Mouse (Mus musculus) frontal cortex, postnatal 36 days (tissue): ENCODE results near the gene Opcml.

Experiments
- DNase-seq, 2 experiments: peaks; one replicate each; pipeline ENCODE4 v3.0.0; 2022; ENCODE audit warnings: low spot score in 2 of 2

Gene Opcml

DNA sequence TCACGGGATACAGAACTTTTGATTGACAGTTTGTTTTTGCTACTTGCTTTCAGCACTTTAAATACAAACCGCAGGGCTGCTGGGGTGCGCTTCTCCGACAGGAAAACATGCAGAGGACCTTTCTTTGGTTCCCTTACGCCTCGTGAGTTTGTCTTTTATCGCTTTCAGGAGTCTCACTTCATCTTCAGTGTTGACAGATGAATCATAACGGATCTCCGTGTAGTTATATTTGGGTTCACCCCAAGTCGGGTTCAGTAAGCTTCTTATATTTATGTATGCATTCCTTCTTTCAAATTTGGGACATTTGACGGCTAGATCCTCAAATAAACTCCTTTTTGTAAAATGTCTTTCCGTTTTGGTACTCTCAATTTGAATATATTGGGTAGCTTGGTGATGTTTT lies 632.8 kb downstream of the Opcml start:
- no peak for DNase-seq

DNA sequence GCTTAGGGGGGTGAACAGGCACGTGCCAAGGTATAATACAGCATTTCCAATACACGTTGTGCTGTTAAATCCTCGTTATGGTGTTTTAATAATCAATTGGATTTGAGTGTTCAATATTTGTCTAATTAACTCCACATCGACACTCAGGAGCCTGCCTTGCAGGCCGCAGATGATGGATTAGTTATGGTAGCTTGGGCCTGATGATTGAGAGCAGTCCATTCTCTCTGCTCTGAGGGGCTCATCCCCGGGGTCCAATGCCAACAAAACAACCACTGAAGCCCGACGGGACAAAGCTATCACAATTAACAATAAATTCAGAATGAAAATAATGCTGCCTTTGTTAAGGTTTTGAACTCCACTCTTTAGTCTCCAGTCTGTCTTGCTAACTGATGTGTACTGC lies 641.6 kb downstream of the Opcml start:
- DNase-seq, result no peak

DNA sequence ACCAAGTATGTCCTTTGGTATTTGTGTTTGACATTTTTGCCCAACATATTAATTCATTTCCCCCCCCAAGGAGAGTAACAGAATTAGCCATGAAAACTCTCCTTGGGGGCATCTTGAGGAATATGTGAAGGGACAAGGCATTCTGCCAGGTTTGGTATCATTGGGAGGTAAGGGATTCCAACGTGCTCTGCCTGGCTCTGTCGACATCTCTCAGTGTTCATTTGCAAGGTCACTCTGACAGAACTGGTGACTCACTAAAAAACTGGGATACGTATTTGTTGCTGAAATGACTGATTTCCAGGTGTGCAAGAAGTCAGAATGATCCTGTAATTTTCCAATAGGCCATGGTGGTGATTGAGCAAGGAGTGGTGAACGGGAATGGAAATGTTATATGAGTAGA lies 648.2 kb downstream of the Opcml start:
- DNase-seq, result no peak

DNA sequence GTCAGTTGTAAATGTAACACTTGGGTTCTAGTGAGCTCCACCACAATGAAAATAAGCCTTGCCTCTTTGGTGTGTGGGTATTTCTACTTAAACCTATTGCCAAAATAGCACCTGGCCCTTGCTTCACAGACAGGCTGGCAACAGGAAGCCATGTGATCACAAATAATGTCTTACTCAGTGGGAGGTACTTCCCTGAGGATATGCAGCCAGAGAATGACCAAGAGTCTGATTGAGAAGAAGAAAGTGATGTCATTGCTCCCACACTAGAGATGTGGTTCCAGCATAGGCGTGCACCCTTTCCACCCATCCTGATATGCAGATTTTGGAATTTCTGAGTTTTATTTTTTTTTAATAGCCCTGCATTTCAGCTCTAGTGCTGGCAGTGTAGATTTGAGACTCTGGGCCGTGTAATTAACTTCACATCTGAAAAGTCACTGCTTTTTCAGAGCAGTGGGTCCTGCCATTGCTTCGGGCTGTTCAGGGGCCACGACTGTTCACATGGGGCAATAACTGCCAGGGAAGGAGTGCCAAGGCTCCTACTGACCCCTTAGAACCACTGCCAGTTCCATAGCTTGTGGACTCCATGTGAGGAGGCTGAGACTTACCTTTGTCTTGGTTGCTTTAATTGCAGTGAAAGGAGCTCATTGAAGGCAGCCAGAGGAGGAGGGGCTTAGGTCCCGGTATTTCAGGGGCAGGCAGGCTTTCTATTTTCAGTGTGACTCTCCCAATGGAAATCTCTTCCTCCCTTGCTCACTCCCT lies 649.0 kb downstream of the Opcml start:
- DNase-seq, result no peak

DNA sequence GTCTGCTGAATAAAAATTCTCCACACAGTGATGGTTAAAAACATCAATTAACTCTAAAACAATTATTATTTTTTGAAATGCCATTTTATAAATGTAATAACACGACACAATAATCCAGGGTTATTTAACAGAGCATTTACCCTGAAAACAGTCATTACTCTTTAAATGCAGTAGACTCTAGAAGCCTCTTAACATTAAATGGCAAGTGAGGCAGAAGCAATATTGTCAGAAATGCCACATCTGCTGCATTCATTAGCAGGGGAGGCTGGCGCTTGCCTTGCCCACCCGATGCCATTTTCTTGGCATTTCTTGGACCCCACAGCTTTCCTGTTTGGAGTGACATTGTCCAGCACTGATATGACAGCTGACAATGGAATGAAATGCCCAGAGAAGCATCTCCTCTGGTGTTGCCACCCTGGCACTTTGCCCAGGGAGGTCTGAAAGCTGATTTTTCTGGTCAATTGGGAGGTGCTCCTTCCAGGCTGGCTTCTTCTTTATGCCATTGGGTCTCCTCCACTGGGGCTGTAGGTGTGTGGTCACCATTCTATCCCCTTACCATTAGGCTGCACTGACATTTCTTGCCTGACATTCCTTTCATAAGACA lies 649.7 kb downstream of the Opcml start:
- no peak for DNase-seq

DNA sequence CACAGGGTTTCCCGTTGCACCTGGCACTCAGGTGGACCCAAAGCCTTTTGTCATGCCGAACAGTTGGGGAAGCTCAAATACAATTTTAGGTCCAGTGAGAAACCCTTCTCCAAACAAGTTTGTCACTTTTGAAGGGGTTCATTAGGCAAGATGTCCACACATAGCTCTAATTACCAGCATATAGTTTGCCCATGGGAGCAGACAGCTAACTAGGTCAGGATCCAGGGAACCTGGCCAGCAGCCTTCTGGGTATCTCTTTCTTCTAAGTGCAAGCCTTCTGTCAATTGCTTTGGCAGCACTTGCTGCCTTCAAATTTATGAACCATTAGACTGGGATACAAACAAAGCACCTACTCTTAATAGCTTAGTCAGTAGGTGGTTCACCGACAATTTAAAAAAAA lies 653.9 kb downstream of the Opcml start:
- no peak for DNase-seq

DNA sequence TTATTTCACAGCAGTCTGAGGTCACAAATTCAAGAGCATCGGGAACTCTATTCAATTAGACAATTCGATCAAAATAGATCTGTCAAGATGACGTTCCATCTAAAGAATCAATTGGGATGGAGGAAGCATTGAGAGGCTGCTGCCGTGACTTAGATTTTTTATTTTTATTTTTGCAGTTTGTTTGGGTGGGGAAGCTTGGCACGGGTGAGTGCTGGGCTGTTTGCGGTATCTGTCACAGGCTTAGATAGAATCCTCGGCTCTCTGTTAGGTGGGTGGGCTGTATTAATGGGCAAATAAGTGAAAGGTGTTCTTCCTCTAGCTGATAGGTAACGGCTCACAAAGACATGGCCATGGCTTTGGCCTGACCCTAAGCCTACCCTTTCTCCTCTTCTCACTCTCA lies 654.4 kb downstream of the Opcml start:
- no peak for DNase-seq

DNA sequence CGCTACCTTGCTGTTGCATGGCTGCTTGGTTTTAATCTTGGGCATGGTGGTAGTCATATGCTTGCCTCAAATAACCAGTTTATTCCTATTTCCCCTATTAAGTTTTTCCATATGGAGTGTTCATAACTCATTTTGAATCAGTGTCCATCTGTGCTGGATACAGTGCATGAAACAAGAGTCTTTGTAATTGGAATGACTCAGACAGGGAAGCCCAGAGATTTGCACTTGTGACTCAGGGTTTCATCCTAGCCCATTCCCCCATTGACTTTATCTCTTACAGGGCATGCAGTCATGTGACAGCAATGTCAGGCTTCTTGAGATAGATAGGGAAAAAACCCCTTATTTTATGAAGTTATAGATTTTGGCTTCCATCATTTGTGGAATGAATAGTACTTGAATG lies 655.3 kb downstream of the Opcml start:
- no peak for DNase-seq

DNA sequence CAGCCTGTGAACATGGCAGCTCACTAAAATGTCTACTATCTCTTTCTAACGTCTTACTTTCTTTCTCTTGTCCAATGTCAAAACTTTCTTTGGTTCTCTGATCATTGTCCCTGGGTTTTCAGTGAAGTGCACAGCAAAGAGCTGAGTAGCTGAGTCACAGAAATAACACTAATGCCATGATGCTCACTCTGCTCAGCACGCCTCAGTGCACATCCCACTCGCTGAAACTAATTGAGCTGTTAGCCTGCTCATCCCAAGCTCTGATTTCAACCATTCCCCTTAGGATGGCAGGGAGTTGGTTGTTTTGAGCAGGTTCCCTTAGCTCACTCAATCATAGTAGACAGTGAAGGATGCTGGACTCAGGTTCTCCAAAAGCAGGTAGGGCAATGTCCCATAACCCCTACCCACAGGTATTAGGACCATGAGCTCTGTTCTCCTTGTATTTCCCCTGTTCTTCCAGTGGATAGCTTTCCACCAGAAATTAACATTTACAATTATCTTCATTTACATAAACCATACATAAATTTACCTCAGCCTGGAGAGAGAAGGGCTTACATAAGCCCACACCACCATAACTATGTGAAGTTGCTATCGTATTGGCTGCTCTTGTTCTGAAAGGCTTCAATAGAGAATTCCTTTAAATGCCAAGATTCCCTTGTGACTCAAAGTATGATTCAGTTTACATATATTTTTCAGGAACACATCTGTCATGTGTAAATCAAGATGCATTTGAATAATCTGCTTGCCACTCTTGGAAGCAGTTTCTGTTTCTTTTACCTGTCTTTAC lies 655.9 kb downstream of the Opcml start:
- no peak for DNase-seq

DNA sequence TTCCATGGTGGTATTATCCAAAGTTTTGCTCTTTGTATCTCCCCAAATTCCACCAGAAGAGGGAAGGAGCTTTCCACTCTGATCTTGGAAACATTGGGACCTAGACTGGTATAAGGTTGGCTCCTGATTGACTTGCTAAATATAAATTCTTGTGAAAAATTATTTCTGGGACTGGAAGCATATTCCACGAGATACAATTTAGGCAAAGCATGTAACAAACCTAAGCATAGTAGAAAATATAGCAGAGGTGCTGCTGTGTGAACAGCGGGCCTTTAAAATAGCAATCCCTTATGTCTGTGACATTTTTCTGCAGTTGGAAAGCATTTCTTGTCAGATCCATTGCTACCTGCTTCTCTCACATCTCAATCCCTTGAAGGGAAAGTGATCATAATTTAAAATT lies 661.9 kb downstream of the Opcml start:
- no peak for DNase-seq

DNA sequence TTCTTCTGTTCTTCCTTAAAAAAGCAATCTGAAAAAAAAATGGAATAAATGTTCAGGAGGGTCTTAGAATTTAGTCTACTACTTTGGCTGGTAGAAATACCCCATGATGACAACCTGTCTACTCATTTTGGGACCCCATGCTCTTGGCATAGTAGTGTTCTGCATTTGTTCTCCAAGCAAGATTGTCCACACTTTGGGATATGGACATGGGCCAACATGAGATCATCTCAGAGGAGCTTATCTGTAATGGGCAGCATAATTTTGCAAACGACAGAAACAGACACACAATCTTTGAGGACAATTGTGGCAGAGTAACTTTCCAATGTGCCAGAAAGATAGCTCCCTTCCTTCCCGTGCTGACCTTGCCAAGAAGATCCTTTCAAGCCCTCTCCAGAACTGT lies 662.5 kb downstream of the Opcml start:
- no peak for DNase-seq

DNA sequence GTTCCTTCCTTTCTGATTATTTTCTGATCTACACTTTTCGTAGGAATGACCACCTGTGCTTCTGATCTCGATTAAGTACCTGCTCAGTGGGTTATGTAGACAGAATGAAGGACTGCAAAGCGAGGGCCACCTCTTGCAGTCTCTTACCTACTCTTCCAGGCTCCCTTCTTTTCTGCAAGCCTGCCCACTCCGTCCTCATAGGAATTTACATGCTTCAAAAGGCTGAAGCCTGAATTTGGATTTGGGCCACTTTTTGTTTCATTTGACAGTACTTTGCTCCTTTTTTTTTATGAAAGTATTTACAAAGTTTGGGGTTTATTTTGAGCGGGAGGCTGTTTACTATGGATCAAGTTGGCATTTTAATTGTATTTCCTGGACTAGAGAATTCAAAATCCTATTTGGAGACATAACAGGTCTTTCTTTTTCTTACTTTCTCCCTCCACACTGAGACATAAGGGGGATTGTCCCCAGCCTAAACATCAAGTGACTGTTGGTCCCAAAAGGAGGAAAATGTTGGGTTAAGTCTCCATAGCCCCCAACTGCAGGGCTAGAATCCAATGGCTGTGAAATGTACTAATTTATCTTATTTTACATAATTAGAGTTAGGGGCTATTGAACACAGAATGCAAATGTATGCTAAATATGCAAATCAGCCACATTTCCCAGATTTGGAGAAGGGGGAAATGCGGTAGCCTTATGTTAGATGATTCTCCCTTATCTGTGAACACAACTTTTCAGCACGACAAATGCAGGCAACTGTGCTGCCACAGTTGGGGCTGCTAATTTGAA lies 667.6 kb downstream of the Opcml start:
- no peak for DNase-seq

DNA sequence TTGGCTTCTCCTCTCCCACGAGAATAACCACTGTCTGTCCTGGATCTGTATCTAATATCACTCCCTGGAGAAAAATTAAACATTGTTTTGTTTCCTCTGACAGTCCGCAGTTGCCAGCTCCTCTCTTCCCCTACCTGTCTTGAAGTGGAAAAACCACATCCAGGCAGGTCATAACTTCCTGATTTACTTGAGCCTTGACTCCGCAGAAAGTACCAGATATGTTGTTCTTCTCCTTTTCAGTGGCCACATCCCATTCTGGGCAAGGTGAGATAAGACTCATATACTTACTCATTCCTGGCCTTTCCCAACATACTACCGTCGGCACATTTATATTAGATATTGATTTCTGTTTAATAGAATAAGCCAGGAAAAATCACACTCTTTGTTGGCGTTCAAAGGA lies 673.0 kb downstream of the Opcml start:
- DNase-seq, result no peak

DNA sequence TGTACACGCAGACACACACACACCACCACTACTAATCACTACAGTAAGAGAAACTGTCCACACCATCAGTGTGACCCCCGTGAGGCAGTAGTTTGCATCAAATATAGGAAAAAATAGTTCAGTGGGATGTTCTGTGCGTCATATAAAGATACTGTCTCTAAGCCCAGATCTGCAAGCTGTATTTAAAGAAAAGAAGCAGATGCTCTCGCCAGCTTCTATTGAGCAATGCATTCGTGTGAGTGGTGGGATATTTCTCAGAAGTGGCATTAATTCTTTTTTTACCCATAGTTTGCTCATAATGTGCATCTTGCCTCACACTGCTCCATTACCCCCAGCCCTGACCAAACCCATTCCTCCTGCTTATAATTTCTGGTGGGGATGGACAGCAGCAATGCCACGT lies 678.8 kb downstream of the Opcml start:
- no peak for DNase-seq

DNA sequence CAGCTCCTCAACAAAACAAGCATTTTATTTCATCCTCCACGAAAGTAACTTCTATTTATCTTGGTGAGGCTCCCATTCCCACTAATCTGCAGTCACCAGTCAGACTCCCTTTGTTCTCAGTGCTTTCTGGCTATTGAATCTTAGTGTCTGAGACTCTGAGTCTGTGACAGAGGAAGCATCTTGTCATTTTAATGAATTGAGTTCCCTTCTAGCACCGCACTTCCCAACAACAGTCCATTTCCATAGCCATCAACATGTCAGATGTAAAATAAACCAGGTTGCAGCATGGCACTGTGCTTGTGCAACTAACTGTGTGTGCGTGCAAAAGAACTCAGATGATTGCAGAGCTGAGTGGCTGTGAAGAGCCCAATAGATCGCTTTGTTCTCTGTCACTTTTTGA lies 680.9 kb downstream of the Opcml start:
- no peak for DNase-seq

DNA sequence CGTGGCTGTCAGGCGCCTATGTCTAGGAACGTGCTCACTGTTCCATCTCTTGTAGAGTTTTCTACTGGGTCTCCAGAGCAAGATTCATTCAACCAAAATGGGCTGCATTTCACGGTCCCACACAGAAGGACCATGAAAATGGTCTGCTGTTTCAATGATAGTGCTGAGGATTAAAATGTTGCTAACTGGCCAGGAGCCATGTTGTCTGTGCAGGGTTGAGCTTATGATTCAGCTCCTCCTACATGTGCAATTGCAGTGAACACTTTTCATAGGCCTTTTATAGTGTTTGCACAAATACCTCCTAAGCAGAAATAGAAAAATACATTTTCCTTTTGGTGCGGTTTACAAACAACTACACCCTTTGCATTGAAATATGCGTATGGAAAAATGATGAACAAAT lies 684.0 kb downstream of the Opcml start:
- DNase-seq, result no peak

DNA sequence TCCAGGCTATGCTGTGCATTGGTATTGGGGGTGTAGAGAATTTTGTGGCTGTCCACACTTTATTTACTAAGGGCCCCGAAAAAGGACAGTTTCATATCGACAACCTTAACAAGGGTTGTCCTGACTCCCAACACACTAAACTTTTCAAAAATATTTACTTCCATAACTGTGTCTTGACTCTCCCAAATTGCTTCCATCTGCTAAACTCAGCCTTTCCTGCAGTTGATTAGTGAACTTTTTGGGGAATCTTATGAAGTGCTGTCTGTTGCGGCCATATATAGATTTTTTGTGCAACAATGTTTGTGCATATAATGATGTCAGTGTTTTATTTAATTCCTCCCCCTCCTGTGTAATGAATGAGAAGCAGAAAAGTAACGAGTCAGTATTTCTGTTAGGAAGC lies 690.7 kb downstream of the Opcml start:
- DNase-seq, result no peak

DNA sequence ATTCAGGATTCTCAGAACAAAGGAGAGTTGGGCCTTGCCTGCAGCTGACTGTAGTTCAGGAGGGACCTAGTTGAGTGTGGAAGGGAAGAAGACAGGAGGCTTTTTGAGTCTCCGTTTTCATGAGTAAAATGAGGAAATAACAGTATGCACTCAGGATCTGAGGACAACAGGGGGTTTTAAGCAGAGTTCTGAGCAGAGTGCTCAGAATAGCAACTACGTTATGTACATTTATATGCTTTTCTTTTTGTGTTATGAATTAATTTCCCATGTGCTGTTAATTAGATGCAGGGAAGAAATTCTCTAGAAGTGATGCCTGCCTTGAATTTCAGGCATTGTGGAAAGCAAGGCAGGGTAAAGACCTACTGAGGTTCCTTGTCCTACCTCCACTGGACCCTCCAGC lies 697.9 kb downstream of the Opcml start:
- DNase-seq, result no peak

DNA sequence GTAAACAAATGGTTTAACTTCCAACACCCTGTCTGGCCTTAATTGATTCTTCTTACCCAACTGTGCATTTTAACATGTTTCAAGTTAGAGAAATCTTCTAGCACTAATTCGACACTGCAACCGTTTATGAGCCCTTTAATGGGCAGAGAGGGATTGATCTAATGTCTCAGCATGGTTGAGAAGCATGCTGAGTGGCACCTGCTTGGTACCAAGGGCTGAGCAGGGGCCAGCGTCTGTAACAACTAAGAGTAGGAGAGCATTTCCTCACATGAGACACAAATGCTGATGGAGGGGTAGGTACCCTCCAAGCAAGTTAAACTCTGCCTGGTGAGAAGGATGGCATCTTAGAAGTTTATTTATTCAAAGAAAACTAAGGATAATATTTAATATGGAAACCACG lies 699.3 kb downstream of the Opcml start:
- no peak for DNase-seq

DNA sequence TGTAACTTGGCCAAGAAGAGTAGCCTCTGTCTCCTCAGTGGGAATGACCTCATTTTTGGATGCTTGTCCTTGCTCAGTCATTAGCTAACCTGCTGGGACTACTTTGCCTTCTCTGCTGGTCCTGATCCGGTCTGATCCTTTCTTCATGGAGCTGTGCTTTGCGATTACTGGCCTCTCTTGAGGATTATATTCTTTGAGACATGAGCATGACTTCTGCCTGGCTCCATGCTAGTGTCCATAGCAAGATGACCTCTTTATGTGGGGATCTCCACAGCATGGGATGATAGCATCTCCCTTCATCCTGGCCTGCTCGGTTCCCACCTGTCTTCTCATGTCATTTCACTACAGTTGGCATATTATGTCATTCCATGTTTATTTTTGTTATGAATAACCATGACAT lies 699.8 kb downstream of the Opcml start:
- no peak for DNase-seq

DNA sequence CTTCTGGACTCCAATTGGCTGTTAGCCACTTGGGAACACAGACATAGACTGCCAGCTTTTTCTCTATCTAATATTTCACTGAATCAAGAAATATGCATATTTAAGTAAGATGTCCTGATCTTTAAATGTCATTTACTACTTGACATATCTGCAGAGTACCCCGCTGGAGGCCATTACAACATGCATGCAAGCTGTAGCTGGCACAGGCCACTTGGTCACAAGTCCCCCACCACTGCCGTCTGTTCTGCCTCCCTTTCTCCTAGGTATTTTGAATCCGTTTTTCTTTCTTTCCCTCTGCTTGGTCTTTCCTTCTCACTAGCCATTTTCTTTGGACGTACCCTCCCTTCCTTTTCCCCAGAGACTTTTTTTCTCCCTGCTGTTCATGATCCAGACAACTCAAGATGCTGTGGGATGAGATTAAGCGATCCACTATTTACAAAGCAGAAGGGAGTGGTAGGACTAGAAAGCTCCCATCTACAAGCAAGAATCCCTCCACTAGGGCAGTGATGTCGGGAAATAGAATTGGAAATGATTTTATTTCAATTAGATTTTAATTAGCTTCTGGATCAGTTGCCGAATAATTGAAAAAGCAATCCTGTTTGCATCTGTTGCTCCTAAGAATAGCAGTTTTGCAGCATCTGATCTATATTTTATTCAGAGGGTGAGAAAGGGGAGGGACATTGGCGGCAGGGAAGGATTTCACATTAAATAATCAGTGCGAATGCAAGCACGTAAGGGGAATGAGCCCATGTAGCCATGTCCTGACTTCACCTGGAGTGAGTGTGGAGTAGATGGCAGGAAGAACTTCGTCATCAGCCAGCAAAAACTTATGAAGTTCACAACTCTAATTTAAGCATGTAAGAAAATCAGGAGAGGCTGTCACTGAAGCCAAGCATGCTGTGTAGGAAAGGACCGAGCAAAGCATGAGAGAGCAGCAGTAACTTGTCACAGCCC lies 709.5 kb downstream of the Opcml start:
- peak; percentile 29 to 50 for DNase-seq
